Mouse (Mus musculus): ENCODE data around the gene Mdfi. TPM values are rescaled to one million over a fixed set of nuclear protein-coding genes. Genes with fewer than 3 reads are reported as not detected.

The Mdfi gene
- total and polyA plus RNA-seq, 2 experiments = 0.65 to 2.9 TPM

DNA sequence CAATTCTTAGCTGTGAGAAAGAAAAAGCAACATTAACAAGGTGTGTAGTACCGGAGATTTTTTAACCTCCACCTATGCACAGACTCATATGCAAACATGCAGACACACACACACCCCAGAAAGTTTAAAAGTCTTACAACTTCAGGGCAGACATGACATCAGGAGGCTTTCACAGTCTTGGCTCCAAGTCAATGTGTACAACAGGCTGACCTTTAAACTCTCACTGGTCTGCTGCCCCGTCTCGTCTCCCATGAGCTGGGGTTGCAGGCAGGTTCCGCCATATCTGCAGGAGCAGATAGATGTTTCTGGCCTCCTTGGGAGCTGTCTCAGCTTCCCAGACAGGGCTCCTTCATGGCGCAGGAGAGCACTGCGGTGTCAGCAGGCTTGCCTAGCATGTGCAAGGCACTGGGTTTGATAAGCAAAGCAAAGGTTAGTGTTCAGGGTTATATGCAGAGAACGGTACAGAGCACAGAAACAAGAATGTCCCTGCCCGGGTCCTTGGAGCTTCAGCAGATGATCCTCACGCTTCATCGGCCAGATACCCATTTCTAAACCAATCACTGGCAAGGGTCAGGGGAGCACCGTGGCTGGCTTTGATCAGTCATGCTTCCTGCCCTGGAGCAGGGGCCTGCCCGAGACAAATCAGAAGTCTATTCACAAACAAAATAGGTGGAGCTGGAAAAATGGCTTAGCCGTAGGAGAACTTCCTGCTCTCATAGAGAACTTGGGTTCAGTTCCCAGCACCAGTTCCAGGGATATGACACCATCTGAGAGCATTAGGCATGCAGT, 29.2 kb downstream of the Mdfi start:
- H3K27ac ChIP-seq (replicated peaks; ENCODE audit: insufficient read depth, low read depth, low read length) = no peak overlapping the region
- no peak overlapping the region for H3K4me3 ChIP-seq (ENCODE audit: insufficient read depth, low read depth, low read length)
- H3K36me3 ChIP-seq (ENCODE audit: control insufficient read depth, insufficient read depth, low read length) = no peaks in the 10 kb centered on the region
- no peaks in the 10 kb centered on the region for H3K27me3 ChIP-seq (ENCODE audit: control insufficient read depth, insufficient read depth, low read length)
- TF ChIP-seq POLR2A (IDR thresholded peaks at IDR 0.05; ENCODE audit: extremely low read depth, insufficient read depth, low read length) = no peak
- no peak for TF ChIP-seq CTCF (IDR thresholded peaks at IDR 0.05; ENCODE audit: low read depth, low read length)
- H3K4me1 ChIP-seq (ENCODE audit: control insufficient read depth, insufficient read depth, low read length) = peaks cover 3% of the 10 kb centered on the region; the same call in 1 of the 2 replicates
- H3K9ac ChIP-seq (ENCODE audit: low read depth, low read length) = no peak overlapping the region
- DNase-seq (ENCODE audit: extremely low read depth, low read depth, low spot score) = peak; percentile 86
- no peaks in the 10 kb centered on the region for H3K79me2 ChIP-seq (ENCODE audit: control insufficient read depth, insufficient read depth, low read length)
- WGBS = 30% methylated on average over 13 of the region's 13 CpGs

GRCm38 (mm10) chr17:47803662-47804061, 30.8 kb downstream of the Mdfi start:
- Histone ChIP-seq H3K9ac (ENCODE audit: low read depth, low read length) (no peak overlapping the region), H3K27ac (replicated peaks; ENCODE audit: insufficient read depth, low read depth, low read length) (no peak overlapping the region), H3K4me1 (ENCODE audit: control insufficient read depth, insufficient read depth, low read length) (peaks cover 3% of the 10 kb centered on the region; the same call in 1 of the 2 replicates), H3K27me3 (ENCODE audit: control insufficient read depth, insufficient read depth, low read length) (no peaks in the 10 kb centered on the region), H3K79me2 (ENCODE audit: control insufficient read depth, insufficient read depth, low read length) (no peaks in the 10 kb centered on the region), H3K36me3 (ENCODE audit: control insufficient read depth, insufficient read depth, low read length) (no peaks in the 10 kb centered on the region), H3K4me3 (ENCODE audit: insufficient read depth, low read depth, low read length) (no peak overlapping the region)
- DNase-seq (ENCODE audit: extremely low read depth, low read depth, low spot score) = no peak
- TF ChIP-seq POLR2A (IDR thresholded peaks at IDR 0.05; ENCODE audit: extremely low read depth, insufficient read depth, low read length) = no peak
- no peak; the same call in 1 of the 2 replicates for TF ChIP-seq CTCF (IDR thresholded peaks at IDR 0.05; ENCODE audit: low read depth, low read length)
- WGBS = over 99% methylated on average over 4 of the region's 4 CpGs

GRCm38 (mm10) chr17:47802806-47803205, 31.7 kb downstream of the Mdfi start:
- H3K27ac ChIP-seq (replicated peaks; ENCODE audit: insufficient read depth, low read depth, low read length) = no peak overlapping the region
- H3K4me1 ChIP-seq (ENCODE audit: control insufficient read depth, insufficient read depth, low read length) = peaks cover 3% of the 10 kb centered on the region; the same call in 1 of the 2 replicates
- no peaks in the 10 kb centered on the region for H3K79me2 ChIP-seq (ENCODE audit: control insufficient read depth, insufficient read depth, low read length)
- H3K36me3 ChIP-seq (ENCODE audit: control insufficient read depth, insufficient read depth, low read length) = no peaks in the 10 kb centered on the region
- H3K4me3 ChIP-seq (ENCODE audit: insufficient read depth, low read depth, low read length) = no peak overlapping the region
- no peaks in the 10 kb centered on the region for H3K27me3 ChIP-seq (ENCODE audit: control insufficient read depth, insufficient read depth, low read length)
- 36% methylated on average over 8 of the region's 8 CpGs for WGBS
- H3K9ac ChIP-seq (ENCODE audit: low read depth, low read length) = no peak overlapping the region
- no peak for DNase-seq (ENCODE audit: extremely low read depth, low read depth, low spot score)
- TF ChIP-seq POLR2A (IDR thresholded peaks at IDR 0.05; ENCODE audit: extremely low read depth, insufficient read depth, low read length) (no peak), CTCF (IDR thresholded peaks at IDR 0.05; ENCODE audit: low read depth, low read length) (no peak)

DNA sequence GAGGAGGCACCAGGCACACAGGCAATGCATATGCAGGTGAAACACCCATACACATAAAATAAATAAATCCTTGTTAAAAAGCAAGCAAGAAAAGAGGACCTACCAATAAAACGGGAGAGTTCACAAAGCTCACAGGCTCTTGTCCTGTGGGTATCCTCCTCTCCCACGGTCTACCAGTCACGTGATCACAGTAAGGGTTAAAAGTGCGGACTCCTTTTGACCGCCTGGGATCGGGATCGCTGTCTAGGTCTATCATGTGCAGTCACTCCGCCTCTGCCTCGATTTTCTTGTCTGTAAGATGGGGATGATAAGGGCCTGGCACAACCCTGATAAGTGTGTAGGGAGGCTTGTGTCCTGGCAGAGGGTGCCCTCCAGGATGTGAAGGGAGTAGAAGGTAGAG, 37.1 kb downstream of the Mdfi start:
- H3K4me1 ChIP-seq (ENCODE audit: control insufficient read depth, insufficient read depth, low read length) = no peaks in the 10 kb centered on the region
- no peaks in the 10 kb centered on the region for H3K79me2 ChIP-seq (ENCODE audit: control insufficient read depth, insufficient read depth, low read length)
- TF ChIP-seq POLR2A (IDR thresholded peaks at IDR 0.05; ENCODE audit: extremely low read depth, insufficient read depth, low read length) = no peak
- no peak for TF ChIP-seq CTCF (IDR thresholded peaks at IDR 0.05; ENCODE audit: low read depth, low read length)
- H3K9ac ChIP-seq (ENCODE audit: low read depth, low read length) = no peak overlapping the region
- no peak for DNase-seq (ENCODE audit: extremely low read depth, low read depth, low spot score)
- no peaks in the 10 kb centered on the region for H3K36me3 ChIP-seq (ENCODE audit: control insufficient read depth, insufficient read depth, low read length)
- no peaks in the 10 kb centered on the region for H3K27me3 ChIP-seq (ENCODE audit: control insufficient read depth, insufficient read depth, low read length)
- no peak overlapping the region for H3K27ac ChIP-seq (replicated peaks; ENCODE audit: insufficient read depth, low read depth, low read length)
- H3K4me3 ChIP-seq (ENCODE audit: insufficient read depth, low read depth, low read length) = no peak overlapping the region
- 73% methylated on average over 9 of the region's 9 CpGs for WGBS

GRCm38 (mm10) chr17:47796968-47797367, 37.5 kb downstream of the Mdfi start:
- no peaks in the 10 kb centered on the region for H3K79me2 ChIP-seq (ENCODE audit: control insufficient read depth, insufficient read depth, low read length)
- H3K4me1 ChIP-seq (ENCODE audit: control insufficient read depth, insufficient read depth, low read length) = no peaks in the 10 kb centered on the region
- TF ChIP-seq CTCF (IDR thresholded peaks at IDR 0.05; ENCODE audit: low read depth, low read length) = peak; percentile 28; the same call in 1 of the 2 replicates
- TF ChIP-seq POLR2A (IDR thresholded peaks at IDR 0.05; ENCODE audit: extremely low read depth, insufficient read depth, low read length) = no peak
- H3K4me3 ChIP-seq (ENCODE audit: insufficient read depth, low read depth, low read length) = no peak overlapping the region
- WGBS = 80% methylated on average over 4 of the region's 4 CpGs
- H3K9ac ChIP-seq (ENCODE audit: low read depth, low read length) = no peak overlapping the region
- H3K27me3 ChIP-seq (ENCODE audit: control insufficient read depth, insufficient read depth, low read length) = no peaks in the 10 kb centered on the region
- no peak overlapping the region for H3K27ac ChIP-seq (replicated peaks; ENCODE audit: insufficient read depth, low read depth, low read length)
- no peak for DNase-seq (ENCODE audit: extremely low read depth, low read depth, low spot score)
- no peaks in the 10 kb centered on the region for H3K36me3 ChIP-seq (ENCODE audit: control insufficient read depth, insufficient read depth, low read length)
